Mouse (Mus musculus) embryonic facial prominence, embryonic 12.5 days (tissue): ENCODE results near the gene Cul9. TPM values are rescaled to one million over a fixed set of nuclear protein-coding genes. Genes with fewer than 3 reads are reported as not detected.

Source experiments
- ATAC-seq: fragments of 200-750 bp; cut with Nextera tagmentation; 2 replicates; pipeline ENCODE4 v1.8.0; 2017; ENCODE audit not compliant: insufficient number of reproducible peaks, insufficient read depth, low FRiP score, low TSS enrichment
- H3K27ac ChIP-seq: fragments of 300-500 bp; sonication (generic); 2 replicates; pipeline ENCODE4 v1.5.1; 2016; ENCODE audit warnings: mild to moderate bottlenecking
- H3K27me3 ChIP-seq: fragments of 300-500 bp; sonication (generic); 2 replicates; pipeline ENCODE4 v1.6.1; 2016; ENCODE audit warnings: mild to moderate bottlenecking, moderate library complexity
- H3K36me3 ChIP-seq: fragments of 300-500 bp; sonication (generic); 2 replicates; pipeline ENCODE4 v1.6.1; 2016; ENCODE audit warnings: mild to moderate bottlenecking
- H3K4me1 ChIP-seq: fragments of 300-500 bp; sonication (generic); 2 replicates; pipeline ENCODE4 v1.6.1; 2016
- H3K4me2 ChIP-seq: fragments of 300-500 bp; sonication (generic); replicated peaks from 2 replicates; pipeline ENCODE4 v1.6.1; 2016; ENCODE audit warnings: mild to moderate bottlenecking, moderate library complexity
- H3K4me3 ChIP-seq: fragments of 300-500 bp; sonication (generic); 2 replicates; pipeline ENCODE4 v1.5.1; 2016; ENCODE audit warnings: mild to moderate bottlenecking
- H3K9ac ChIP-seq: fragments of 300-500 bp; sonication (generic); 2 replicates; pipeline ENCODE4 v1.6.1; 2016; ENCODE audit warnings: mild to moderate bottlenecking, moderate library complexity
- H3K9me3 ChIP-seq: fragments of 300-500 bp; sonication (generic); 2 replicates; pipeline ENCODE4 v1.6.1; 2016; ENCODE audit warnings: mild to moderate bottlenecking, moderate library complexity
- WGBS: fragments of 180-500 bp; shearing (Covaris S2); methylation state at CpG from one replicate; pipeline ENCODE4 v1.1.7; 2016; 5-methylcytosine and 5-hydroxymethylcytosine counted together
- polyA plus RNA-seq: library from polyadenylated mRNA; unstranded; fragments of >200 nt; fragmentation: Nextera tagmentation; extraction: Ambion mirVana; gene quantifications from 2 replicates; pipeline ENCODE4 v1.2.1, GENCODE M21; 2016

Cul9 gene
- polyA plus RNA-seq, 1 experiment from 2014 or later = 13.4 TPM

GRCm38 (mm10) chr17:46552841-46553423, 6.7 kb upstream of the Cul9 start:
- peak; percentile 74 for ATAC-seq
- Histone ChIP-seq H3K27me3 (0 out of 2 replicates have a peak, but pooled peaks cover 4% of the 10 kb centered on the region), H3K4me1 (peaks cover 38% of the 10 kb centered on the region)

GRCm38 (mm10) chr17:46552151-46552550, 6.0 kb upstream of the Cul9 start:
- H3K9ac ChIP-seq = no peak overlapping the region
- H3K36me3 ChIP-seq = peaks cover 41% of the 10 kb centered on the region
- no peaks in the 10 kb centered on the region for H3K9me3 ChIP-seq
- WGBS = 77% methylated on average over 7 of the region's 7 CpGs
- H3K4me2 ChIP-seq = no peak overlapping the region
- no peak for ATAC-seq
- H3K27ac ChIP-seq = no peak overlapping the region
- peaks cover 6% of the 10 kb centered on the region; the same call in 1 of the 2 replicates for H3K27me3 ChIP-seq
- H3K4me1 ChIP-seq = peaks cover 41% of the 10 kb centered on the region
- H3K4me3 ChIP-seq = no peak overlapping the region

More at GRCm38 (mm10) chr17:46552841-46553423, 6.7 kb upstream of the Cul9 start:
- Histone ChIP-seq H3K36me3 (peaks cover 41% of the 10 kb centered on the region), H3K27ac (peak overlapping the region; percentile 87), H3K9me3 (no peaks in the 10 kb centered on the region), H3K9ac (peak overlapping the region; percentile 42; the same call in 1 of the 2 replicates), H3K4me2 (peak overlapping the region; percentile 69), H3K4me3 (peak overlapping the region; percentile 94)
- WGBS = 1% methylated on average over 24 of the region's 24 CpGs

- H3K27me3 ChIP-seq = peaks cover 11% of the 10 kb centered on the region; the same call in 1 of the 2 replicates
- H3K27ac ChIP-seq = no peak overlapping the region
- no peak overlapping the region for H3K9ac ChIP-seq
- no peak overlapping the region for H3K4me2 ChIP-seq
- peaks cover 45% of the 10 kb centered on the region for H3K4me1 ChIP-seq
- 95% methylated on average over 6 of the region's 6 CpGs for WGBS
- ATAC-seq = no peak
- no peaks in the 10 kb centered on the region for H3K9me3 ChIP-seq
- peaks cover 41% of the 10 kb centered on the region for H3K36me3 ChIP-seq
- no peak overlapping the region for H3K4me3 ChIP-seq
Measured at GRCm38 (mm10) chr17:46551369-46551768, 5.2 kb upstream of the Cul9 start.

GRCm38 (mm10) chr17:46550904-46551303, 4.7 kb upstream of the Cul9 start:
- 86% methylated on average over 7 of the region's 7 CpGs for WGBS
- ATAC-seq = no peak
- H3K27ac ChIP-seq = no peak overlapping the region
- no peak overlapping the region for H3K9ac ChIP-seq
- H3K9me3 ChIP-seq = no peaks in the 10 kb centered on the region
- H3K27me3 ChIP-seq = peaks cover 11% of the 10 kb centered on the region; the same call in 1 of the 2 replicates
- H3K4me2 ChIP-seq = no peak overlapping the region
- H3K4me3 ChIP-seq = no peak overlapping the region
- H3K36me3 ChIP-seq = peaks cover 41% of the 10 kb centered on the region
- peaks cover 48% of the 10 kb centered on the region for H3K4me1 ChIP-seq

GRCm38 (mm10) chr17:46549642-46550041, 3.5 kb upstream of the Cul9 start:
- H3K27me3 ChIP-seq = peaks cover 11% of the 10 kb centered on the region; the same call in 1 of the 2 replicates
- H3K9me3 ChIP-seq = no peaks in the 10 kb centered on the region
- no peak overlapping the region for H3K4me2 ChIP-seq
- H3K4me1 ChIP-seq = peaks cover 55% of the 10 kb centered on the region
- WGBS = 90% methylated on average over 9 of the region's 9 CpGs
- H3K4me3 ChIP-seq = no peak overlapping the region
- H3K27ac ChIP-seq = no peak overlapping the region
- peaks cover 41% of the 10 kb centered on the region for H3K36me3 ChIP-seq
- no peak for ATAC-seq
- H3K9ac ChIP-seq = no peak overlapping the region

GRCm38 (mm10) chr17:46549193-46549592, 3.0 kb upstream of the Cul9 start:
- Histone ChIP-seq H3K27ac (no peak overlapping the region), H3K27me3 (peaks cover 11% of the 10 kb centered on the region; the same call in 1 of the 2 replicates), H3K4me3 (no peak overlapping the region), H3K4me1 (peaks cover 51% of the 10 kb centered on the region), H3K9ac (no peak overlapping the region), H3K4me2 (no peak overlapping the region), H3K9me3 (no peaks in the 10 kb centered on the region), H3K36me3 (peaks cover 41% of the 10 kb centered on the region)
- 29% methylated on average over 8 of the region's 8 CpGs for WGBS
- ATAC-seq = no peak

- peaks cover 41% of the 10 kb centered on the region for H3K36me3 ChIP-seq
- peak overlapping the region; percentile 21; the same call in 1 of the 2 replicates for H3K9ac ChIP-seq
- H3K27ac ChIP-seq = no peak overlapping the region
- 57% methylated on average over 11 of the region's 11 CpGs for WGBS
- H3K9me3 ChIP-seq = no peaks in the 10 kb centered on the region
- H3K4me1 ChIP-seq = peaks cover 46% of the 10 kb centered on the region
- H3K4me2 ChIP-seq = no peak overlapping the region
- ATAC-seq = no peak
- H3K4me3 ChIP-seq = no peak overlapping the region
- H3K27me3 ChIP-seq = peaks cover 11% of the 10 kb centered on the region; the same call in 1 of the 2 replicates
Measured at GRCm38 (mm10) chr17:46548741-46549140, 2.6 kb upstream of the Cul9 start.

- no peak overlapping the region for H3K4me3 ChIP-seq
- no peak for ATAC-seq
- H3K27ac ChIP-seq = no peak overlapping the region
- no peak overlapping the region for H3K4me2 ChIP-seq
- H3K36me3 ChIP-seq = peaks cover 41% of the 10 kb centered on the region
- H3K27me3 ChIP-seq = peaks cover 11% of the 10 kb centered on the region; the same call in 1 of the 2 replicates
- peaks cover 38% of the 10 kb centered on the region for H3K4me1 ChIP-seq
- WGBS = 22% methylated on average over 3 of the region's 3 CpGs
- H3K9ac ChIP-seq = no peak overlapping the region; the same call in 1 of the 2 replicates
- H3K9me3 ChIP-seq = no peaks in the 10 kb centered on the region
Measured at GRCm38 (mm10) chr17:46547923-46548322, 1.7 kb upstream of the Cul9 start.

- H3K4me3 ChIP-seq = peak overlapping the region; percentile 63; the same call in 1 of the 2 replicates
- no peak for ATAC-seq
- H3K9me3 ChIP-seq = no peaks in the 10 kb centered on the region
- WGBS = 14% methylated on average over 8 of the region's 8 CpGs
- peak overlapping the region; percentile 88; the same call in 1 of the 2 replicates for H3K4me2 ChIP-seq
- H3K27me3 ChIP-seq = peaks cover 11% of the 10 kb centered on the region; the same call in 1 of the 2 replicates
- peaks cover 31% of the 10 kb centered on the region for H3K4me1 ChIP-seq
- 0 out of 2 replicates have a peak overlapping the region, but pooled peaks have one; percentile 80 for H3K9ac ChIP-seq
- H3K27ac ChIP-seq = 0 out of 2 replicates have a peak overlapping the region, but pooled peaks have one; percentile 23
- peaks cover 35% of the 10 kb centered on the region for H3K36me3 ChIP-seq
Measured at GRCm38 (mm10) chr17:46546995-46547394, 807 bp upstream of the Cul9 start.

- Histone ChIP-seq H3K9me3 (no peaks in the 10 kb centered on the region), H3K4me3 (peak overlapping the region; percentile 63), H3K4me1 (peaks cover 30% of the 10 kb centered on the region), H3K4me2 (peak overlapping the region; percentile 88), H3K36me3 (peaks cover 32% of the 10 kb centered on the region), H3K27ac (no peak overlapping the region), H3K9ac (peak overlapping the region; percentile 80), H3K27me3 (peaks cover 11% of the 10 kb centered on the region; the same call in 1 of the 2 replicates)
- no peak for ATAC-seq
- WGBS = 8% methylated on average over 7 of the region's 7 CpGs
Measured at GRCm38 (mm10) chr17:46546591-46546990, 403 bp upstream of the Cul9 start.

- Histone ChIP-seq H3K27ac (no peak overlapping the region), H3K4me1 (peaks cover 30% of the 10 kb centered on the region), H3K36me3 (peaks cover 26% of the 10 kb centered on the region), H3K27me3 (peaks cover 13% of the 10 kb centered on the region; the same call in 1 of the 2 replicates), H3K4me3 (no peak overlapping the region), H3K4me2 (no peak overlapping the region), H3K9ac (0 out of 2 replicates have a peak overlapping the region, but pooled peaks have one; percentile 0), H3K9me3 (no peaks in the 10 kb centered on the region)
- 89% methylated on average over 12 of the region's 12 CpGs for WGBS
- ATAC-seq = no peak
Measured at GRCm38 (mm10) chr17:46543661-46544060, 2.5 kb downstream of the Cul9 start.
